Mouse (Mus musculus) cerebellum, adult 9-11 months (tissue): ENCODE measurements around the gene Slc25a22.

Experiments
- DNase-seq: peaks from one replicate; pipeline ENCODE4 v3.0.0; 2022

The Slc25a22 gene

DNA sequence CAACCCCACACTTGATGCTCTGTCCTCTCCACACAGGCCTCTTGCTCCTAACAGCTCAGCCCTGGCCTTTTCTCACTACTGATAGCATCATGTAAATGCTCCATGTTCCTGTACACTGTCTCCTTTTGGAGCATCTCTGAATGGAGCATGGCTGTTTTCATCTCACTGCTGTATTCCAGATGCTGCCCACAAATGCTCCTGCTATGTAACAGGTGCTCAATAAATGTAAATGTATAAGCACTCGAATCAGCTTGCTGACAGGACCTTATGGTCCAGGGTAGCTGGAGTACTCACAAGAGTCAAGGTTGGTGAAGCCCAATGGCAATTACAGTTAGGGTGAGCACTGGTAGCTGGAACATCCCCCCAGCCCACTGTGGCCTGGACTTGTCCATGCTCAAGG, 33.5 kb upstream of the Slc25a22 start:
- no peak for DNase-seq

DNA sequence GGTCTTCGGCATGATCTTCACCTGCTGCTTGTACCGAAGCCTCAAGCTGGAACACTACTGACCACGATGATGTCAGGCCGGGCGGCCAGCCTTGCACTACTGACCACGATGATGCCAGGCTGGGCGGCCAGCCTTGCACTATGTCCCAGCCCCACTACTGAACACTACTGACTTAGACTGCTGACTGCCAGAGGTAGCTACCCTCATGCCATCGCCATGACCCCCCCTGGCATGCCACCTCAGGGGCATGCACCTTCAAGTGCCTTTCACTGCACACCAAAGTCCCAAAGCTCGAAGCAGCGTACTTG, 32.9 kb upstream of the Slc25a22 start:
- DNase-seq, result no peak

DNA sequence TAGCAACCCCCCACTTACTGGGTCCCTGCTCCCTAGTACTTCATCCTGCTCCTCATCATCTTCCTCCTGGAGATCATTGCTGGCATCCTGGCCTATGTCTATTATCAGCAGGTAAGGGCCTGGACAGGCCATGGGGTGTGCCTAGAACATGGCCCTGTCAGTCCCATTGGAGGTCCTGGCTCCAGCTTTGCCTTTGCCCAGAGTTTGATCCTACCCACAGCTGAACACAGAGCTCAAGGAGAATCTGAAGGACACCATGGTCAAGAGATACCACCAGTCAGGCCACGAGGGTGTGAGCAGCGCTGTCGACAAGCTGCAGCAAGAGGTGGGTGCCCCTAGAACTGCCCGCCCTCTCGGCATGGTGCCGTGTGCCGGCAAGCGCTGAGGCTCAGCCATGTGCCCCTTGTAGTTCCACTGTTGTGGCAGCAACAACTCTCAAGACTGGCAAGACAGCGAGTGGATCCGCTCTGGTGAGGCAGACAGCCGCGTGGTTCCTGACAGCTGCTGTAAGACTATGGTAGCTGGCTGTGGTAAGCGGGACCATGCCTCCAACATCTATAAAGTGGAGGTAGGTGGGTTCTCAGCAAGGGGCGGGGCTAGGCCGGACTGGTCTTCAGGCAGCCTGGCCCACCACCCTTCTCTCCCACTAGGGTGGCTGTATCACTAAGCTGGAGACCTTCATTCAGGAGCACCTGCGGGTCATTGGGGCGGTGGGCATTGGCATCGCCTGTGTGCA, 32.4 kb upstream of the Slc25a22 start:
- peak; percentile 61 for DNase-seq

DNA sequence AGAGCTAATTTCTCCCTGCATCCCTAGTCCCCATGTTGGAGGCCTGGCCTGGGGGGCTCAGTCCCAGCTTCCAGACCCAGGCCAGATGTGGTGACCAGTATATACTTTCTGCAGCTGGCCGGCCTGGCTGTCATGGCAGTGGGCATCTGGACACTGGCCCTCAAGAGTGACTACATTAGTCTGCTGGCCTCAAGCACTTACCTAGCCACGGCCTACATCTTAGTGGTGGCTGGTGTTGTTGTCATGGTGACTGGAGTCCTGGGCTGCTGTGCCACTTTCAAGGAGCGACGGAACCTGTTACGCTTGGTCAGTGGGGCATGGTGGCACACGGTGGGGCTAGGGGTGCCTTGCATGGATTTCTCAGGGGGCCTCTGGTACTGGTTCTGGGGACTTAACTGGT, 31.7 kb upstream of the Slc25a22 start:
- peak; percentile 52 for DNase-seq

DNA sequence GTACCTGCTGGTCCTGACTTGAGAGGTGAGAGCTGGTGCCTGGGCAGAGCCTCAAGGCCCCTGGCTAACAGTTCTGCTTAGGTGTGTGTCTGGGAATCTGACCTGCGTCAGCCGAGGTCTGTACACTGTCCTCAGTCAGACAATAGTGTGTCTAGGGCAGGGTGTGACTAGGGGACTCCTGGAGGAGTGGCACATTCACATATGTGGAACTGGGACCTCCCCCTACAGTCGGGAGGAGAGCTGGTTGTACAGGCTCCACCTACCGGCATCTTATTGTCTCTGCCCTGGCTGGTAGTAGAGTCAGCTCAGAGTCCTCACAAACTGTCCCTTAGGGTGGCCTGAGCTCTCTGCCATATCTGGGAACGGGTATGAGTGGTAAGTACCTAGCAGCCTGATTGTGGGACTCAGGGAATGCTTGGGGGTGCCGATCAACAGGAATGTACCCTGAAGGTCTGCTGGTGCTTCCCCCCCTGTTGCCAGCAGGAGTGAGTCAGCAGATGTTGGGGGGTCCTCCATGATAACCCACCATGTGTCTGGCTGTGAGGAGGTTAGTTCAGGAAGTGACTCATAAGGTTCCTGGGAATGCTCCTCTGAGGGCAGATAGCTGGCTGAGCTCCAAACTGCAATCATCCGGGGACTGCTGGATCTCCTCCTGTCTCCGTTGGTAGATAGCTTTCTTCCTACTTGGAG, 31.0 kb upstream of the Slc25a22 start:
- peak; percentile 80 for DNase-seq

DNA sequence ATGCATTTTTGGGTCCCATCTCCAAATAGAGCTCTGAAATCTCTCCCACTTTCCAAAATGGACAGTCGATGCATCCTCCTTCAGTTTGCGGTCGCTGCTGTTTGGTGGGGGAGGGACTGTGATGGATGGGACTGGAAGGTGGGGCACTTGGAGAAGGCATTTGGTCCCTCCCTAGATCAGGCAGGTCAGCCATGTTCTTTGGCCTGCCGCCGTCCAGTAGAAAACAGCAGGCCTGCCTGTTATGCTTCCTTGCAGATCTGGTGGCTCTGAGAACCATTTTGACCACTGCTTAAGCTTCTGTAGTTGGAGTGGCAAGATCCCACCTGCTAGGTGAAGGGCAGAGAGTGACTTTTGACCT, 30.5 kb upstream of the Slc25a22 start:
- peak; percentile 60 for DNase-seq

DNA sequence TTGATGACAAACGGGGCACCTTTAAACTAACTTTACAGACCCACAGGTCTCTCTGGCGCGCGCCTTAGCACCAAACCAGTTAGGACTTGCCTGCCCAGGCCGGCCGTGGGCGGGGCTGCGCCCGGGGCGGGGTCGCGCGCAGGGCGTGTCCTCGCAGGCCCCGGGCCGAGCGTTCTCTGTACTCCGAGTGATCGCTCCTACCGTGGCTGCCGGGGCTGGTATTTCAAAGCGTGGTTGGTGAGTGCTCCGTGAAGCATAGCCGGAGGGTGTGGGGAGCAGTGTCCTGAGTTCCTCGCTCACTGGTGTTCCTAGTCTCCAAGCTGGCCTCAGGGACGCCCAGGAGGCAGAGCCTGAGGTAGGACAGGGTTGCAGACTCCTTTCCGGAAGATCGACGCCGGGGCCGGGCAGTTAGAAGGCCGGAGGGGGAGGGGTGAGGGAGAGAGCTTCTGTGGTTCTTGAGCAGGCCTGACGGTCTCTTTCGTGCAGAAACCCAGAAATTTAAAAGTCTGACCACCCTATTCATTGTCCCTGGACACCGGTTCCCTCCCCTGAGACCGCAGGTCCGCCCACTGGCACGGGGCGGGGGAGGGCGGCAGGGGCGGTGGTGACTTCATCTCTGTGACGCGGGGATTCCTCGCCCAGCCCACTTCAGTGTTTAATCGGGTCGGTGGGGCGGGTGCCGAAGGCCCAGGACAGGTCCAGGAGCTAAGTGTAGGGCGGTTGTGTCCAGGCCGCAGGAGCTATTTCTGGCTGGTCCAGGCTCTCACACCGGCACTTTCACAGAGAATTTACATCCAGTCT, 29.7 kb upstream of the Slc25a22 start, which contains the start of gene Cd151:
TSS of gene Cd151 (plus strand) at position 163 of the 801 bp plus-strand sequence.
- DNase-seq, result peak; percentile 84

DNA sequence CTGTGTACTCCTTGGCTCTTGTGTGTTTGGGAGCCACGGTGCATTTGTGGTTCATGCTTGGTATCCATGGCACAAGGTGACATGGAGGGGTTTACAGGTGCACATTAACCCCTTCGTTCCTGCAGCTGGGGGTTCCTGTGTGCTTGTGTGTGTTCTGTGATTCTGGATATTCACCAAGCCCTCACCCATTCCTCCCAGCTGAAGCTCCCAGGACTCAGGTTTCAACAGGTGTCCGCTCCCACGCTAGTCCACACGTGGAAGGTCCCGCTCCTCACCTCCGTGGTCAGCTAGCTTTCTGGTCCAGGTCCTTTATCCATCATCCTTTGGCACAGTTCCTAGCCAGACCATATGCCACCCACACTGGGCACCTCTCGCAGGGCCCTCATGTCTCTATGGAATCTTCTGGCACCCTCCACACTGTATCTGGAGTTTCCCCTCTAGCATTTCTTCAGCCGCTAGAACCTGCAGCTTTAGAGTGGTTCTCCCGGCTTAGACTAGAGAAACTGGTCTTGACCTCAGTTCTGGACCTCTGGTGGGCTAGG, 29.0 kb upstream of the Slc25a22 start:
- peak; percentile 75 for DNase-seq

DNA sequence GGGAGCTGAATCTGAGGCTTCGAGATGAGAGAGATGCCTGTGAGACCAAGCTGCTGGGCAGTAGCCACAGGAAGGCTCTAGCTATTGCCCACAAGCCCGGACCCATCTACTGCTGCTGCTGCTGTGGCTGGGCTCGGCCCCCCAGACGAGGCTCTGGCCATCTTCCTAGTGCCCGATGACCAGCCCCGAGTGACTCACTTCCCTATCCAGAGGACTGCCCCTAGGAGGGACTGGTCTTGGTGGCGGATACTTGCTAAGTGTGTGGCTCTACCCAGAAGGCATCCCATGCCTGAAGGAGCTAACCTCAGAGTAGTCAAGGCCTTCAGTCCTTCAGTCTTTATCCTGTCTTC, 28.3 kb upstream of the Slc25a22 start:
- peak; percentile 59 for DNase-seq

DNA sequence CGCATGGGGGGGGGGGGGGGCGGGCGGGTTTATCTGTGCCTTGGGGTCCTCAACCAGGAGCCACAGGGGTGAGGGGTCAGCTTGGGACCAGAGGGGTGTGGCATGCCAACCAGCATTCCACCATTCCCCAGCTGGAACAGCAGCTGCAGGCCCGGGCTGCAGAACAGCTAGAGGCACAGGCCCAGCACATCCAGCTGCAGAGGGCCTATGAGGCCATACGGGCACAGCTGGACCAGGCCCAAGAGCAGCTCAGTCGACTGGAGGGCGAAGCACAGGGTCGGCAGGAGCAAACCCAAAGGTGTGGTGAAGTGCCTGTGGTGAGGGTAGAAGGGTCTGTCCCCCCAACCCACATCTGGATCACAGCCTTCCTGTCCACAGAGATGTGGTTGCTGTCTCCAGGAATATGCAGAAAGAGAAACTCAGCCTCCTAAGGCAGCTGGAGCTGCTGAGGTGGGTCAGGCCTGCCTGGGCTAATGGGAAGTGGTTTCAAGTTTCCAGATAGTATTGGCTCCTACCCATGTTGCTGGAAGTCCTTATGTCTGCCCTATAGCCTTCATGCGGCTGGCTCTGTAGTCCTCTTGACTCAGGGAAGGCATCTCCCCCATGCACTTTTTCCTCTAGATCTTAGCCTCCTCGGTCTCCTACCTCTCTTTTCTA, 27.8 kb upstream of the Slc25a22 start:
- DNase-seq, result peak; percentile 68

DNA sequence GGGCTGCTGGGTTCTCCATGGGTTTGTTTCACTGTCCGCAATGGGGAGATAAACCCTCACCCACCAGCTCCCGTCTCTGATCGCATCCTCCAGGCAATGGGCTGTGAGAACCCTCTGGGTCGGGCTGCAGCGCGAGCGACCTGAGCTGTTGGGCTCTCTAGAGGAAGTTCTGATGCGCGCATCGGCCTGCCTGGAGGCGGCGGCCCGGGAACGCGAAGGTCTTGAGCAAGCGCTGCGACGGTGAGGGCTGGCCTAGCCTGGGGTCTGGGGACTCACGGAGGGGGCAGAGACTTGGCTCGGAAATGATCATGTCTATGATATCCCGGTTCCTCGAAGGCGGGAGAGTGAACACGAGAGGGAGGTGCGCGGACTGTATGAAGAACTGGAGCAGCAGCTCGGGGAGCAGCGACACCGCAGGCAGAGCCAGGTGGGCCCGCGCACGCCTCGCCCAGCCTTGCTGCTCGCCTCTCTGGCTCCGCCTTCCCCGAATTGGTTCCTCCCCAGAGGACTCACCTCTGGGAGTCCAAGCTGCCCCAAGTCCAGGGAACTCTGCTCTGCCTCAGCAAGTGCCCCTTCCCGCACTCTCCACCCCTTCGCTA, 27.0 kb upstream of the Slc25a22 start:
- DNase-seq, result peak; percentile 57

DNA sequence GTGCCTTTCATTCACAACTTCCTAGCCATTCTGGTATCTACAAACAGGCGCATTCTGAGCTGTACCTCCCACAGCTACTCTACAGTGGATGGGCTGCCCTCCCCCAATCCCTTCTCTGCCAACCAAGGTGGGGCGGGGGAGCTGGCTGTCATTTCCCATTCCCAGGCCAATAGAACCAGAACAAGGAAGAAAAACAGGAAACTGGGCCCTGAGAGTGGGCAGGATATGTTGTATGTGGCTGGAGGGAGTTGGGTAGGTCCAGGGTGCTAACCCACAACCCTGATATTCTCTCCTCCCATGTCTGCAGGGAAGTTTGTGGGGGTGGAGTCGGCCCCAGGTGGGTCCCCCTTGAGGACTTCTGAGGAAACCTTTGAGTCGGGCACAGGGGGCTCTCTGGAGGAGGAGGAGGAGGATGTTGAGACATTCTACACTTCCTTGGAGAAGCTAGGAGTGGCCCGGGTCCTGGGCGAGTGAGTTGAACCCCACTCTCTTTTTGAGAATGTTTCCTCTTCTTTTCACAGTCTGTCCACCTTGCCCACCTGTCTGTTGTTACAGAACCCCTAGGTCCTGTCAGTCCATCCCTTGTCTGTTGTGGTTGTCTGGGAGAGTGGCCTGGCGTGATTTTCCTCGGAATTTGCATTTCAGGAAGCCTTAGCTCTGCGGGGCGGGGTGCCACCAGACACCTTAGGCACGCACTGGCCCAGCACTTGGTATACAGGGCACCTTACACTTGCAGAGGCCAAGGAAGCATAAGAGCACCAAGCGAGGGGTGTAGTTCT, 26.3 kb upstream of the Slc25a22 start:
- peak; percentile 52 for DNase-seq

DNA sequence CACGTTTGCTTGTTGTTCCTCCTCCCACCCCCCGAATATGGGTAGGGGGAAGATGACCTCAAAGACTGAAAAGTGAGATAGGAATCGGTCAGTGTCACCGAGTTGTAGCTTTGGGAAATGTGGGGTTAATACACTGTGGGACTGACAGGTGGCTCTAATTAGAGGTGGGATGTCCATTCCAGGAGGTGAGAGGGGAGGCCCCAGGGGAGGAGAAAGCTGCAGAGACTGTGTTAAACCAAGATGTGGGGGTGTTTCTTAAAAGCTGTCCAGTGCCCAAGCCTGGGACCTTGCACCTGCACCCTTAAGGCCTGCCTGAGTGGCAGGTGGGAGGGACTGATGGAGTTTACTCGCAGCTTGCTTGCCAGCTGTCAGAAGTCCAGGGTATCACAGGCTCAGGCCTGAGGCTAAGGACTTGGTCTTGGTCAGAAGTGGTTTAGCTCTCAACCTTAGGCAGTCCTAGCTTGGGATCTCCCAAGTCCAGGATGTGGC, 24.7 kb upstream of the Slc25a22 start:
- DNase-seq, result peak; percentile 71

DNA sequence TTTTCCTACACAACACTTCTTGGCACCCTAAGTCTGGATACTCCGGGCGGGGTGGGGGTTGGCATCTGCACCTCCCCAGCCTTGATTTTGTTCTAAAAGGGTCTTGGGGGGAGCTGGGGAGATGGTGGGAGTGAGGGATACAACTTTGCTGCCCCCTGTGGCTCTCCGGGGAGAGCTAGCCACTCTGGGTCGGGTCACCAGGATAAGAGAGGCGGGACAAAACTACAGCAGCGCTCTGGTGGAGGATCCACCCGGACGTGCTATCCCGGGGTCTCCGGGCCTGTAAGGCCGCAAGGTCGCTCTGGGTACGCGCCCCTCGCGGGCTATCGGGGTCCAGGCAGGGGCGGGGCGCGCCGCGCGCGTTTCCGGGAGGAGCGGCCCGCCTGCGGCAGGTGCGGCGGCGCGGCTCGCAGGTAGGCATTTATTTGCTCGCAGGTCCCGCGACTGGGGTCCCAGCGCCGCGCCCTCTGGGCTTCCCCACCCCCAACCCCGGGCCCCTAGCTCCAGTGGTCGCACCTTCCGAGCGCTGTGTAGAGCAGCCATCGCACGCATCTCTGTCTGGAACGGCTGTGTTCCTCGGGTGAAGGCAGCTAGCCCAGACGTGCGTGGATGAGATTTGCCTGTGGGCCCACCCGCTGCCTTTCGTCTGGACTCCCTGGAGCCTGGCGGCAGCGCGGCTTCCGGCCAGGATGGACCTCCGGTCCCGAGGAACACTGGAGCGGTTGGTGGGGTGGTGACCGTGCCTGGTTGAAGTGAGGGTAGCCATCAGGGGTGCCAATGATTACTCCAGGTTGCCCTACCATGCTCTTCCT, 24.0 kb upstream of the Slc25a22 start:
- peak; percentile 66 for DNase-seq

DNA sequence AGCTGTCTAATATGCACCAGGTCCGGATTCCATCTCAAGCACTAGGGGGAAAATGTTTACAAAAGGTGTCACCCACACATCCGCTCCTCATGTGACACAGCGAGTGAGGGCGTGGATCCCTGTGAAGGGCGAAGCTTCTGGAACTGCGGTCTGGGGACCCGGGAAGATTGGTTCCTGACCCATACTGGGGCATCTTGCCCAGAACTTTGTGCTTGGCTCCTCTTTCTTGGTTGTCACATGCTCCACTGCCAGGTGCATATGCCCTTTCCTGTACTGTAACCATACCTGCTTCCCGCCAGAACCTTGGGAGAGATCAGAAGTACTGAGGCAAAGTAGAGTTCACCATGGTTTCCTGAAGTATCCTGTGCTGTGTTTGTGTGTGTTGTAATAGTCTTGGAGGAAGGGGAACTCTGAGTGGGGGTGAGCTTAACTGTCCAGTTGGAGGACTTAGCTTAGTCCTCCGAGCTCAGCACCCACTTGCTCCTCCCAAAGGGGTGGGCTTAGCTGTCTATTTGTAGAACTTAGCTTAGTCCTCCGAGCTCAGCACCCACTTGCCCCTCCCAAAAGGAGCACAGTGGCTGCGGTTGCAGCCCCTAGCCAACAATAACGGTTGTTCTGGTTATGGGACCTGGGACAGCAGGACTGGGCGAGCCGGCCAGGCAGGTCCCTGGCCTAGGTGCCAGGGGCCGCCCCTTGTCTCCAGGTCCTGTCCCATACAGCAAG, 22.9 kb upstream of the Slc25a22 start, which contains the start of gene Cracr2b:
TSS of gene Cracr2b (plus strand) at position 704 of the 723 bp plus-strand sequence.
- peak; percentile 75 for DNase-seq

DNA sequence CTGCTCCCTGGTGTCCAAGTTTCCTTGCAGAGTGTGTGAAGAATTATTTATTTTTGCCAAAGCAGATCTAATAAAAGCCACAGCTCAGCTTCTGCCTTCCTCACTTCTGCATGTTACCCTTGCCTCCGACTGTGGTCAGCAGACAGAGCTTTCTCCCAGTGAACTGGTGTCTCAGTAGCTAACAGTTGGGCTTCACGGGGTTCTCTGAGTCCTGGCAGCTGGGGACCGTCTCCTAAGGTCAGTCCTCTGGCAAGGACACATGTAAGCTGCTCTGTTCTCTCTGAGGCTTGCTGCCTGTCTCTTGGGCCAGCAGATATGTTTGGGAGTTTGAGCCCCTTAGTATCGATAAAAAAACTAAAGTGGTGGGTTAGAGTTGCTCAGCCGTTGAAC, 22.3 kb upstream of the Slc25a22 start:
- DNase-seq, result no peak

DNA sequence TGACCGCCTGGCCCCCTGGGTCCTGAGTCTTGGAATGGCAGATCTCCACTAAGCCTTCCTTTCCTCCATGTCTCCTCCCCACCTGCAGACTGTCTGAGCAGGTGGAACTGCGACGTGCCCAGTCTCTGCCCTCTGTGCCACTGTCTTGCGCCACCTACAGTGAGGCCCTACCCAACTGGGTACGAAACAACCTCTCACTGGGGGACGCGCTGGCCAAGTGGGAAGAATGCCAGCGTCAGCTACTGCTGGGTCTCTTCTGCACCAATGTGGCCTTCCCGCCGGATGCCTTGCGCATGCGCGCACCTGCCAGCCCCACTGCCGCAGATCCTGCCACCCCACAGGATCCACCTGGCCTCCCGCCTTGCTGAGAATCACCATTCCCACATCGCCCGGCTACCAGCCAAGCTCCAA, 21.6 kb upstream of the Slc25a22 start:
- peak; percentile 91 for DNase-seq

DNA sequence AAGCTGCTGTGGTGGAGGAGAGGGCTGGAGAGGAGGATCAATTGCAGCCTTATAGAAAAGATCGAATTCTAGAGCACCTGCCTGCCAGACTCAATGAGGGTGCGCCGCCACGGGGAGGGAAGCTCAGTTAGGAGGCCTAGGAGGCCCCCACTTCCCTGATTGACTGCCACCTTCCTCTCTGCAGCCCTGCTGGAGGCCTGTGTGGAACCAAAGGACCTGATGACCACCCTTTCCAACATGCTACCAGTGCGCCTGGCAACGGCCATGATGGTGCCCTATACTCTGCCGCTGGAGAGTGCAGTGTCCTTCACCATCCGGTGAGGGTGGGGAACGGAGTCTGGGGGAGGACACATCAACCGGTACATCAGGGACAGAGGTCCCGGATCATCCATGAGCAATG, 21.0 kb upstream of the Slc25a22 start:
- no peak for DNase-seq

DNA sequence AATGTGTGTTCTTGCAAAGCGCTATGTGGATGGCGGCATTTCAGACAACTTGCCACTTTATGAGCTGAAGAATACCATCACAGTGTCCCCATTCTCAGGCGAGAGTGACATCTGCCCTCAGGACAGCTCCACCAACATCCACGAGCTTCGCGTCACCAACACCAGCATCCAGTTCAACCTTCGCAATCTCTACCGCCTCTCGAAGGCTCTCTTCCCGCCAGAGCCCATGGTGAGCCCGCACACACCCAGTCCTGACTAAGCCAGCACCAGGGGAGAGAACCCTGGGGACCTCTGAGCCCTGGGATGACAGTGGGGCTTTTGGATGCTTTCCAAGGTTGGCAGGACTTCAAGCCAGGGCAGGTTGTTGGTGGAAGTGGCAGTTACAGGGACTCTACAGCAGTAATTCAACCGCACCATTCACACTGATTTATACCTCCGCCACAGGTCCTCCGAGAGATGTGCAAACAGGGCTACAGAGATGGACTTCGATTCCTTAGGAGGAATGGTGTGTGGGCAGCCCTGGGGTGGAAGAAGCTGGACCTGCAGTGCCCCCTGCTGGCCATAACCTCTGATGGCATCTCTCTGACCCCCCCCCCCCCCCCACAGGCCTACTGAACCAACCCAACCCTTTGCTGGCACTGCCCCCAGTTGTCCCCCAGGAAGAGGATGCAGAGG, 20.4 kb upstream of the Slc25a22 start:
- peak; percentile 78 for DNase-seq
